23 mouse cellular contexts compared by ENCODE assay signal in genomic region chr13:46397235-46397634, GRCm38 (mm10). TPM values are rescaled to one million over a fixed set of nuclear protein-coding genes. Genes with fewer than 3 reads are reported as not detected.
A peak's percentile ranks its signal among the peaks of the same experiment; 100 is the strongest.
DNase-seq lines count a peak whose midpoint lies in the region; ATAC-seq lines count a peak whose summit lies in the region.
"Had no signal": no experiment of that assay in that cellular context is flagged by ENCODE, and none has a peak within 500 bp of the region (broad histone marks: within the 10 kb centered on the region; RNA-seq: fewer than 3 reads in every experiment).

No protein-coding gene starts in this region.

- DNase-seq in 416B (ENCODE audit: low read depth): peak; percentile 71
- DNase-seq in naive thymus-derived CD4-positive, alpha-beta T cell, adult 2 months (ENCODE audit: low read depth): peak; percentile 9
- no peak for DNase-seq in frontal cortex, postnatal 14 days (ENCODE audit: low spot score in 2 of 2)
- DNase-seq in lung, postnatal 36 days: no peak
- DNase-seq in heart, adult 9 months (ENCODE audit: low spot score in 2 of 2): no peak
- DNase-seq: adrenal gland, adult 8-10 months; adrenal gland, postnatal 14 days; adrenal gland, postnatal 36 days; cerebellum, adult 11-12 months; cerebellum, adult 2 months; cerebellum, adult 9-10 months; cerebellum, postnatal 10 days; cerebellum, postnatal 25 days; embryo, embryonic 11 days; forebrain, postnatal 0 days had no signal

- peak; percentile 99 for ATAC-seq in granulocyte monocyte progenitor cell, adult 5-6 weeks (replicated peaks; ENCODE audit: poor library complexity, severe bottlenecking)
- peak; percentile 57 for ATAC-seq in megakaryocyte, adult 5-6 weeks (ENCODE audit: poor library complexity, severe bottlenecking)
- ATAC-seq: activated CD4-positive, CD25-positive, alpha-beta regulatory T cell, adult 4 months; CD4-positive, CD25-positive, alpha-beta regulatory T cell, adult 4 months; forebrain, embryonic 13.5 days; forebrain, embryonic 15.5 days; forebrain, postnatal 0 days; Patski had no signal

RNA-seq across cellular contexts. Expression of gene Rbm24, which starts 21.0 kb away (rescaled TPM):
- total RNA-seq in granulocyte monocyte progenitor cell, adult 5-6 weeks (2014; fragmentation: Nextera tagmentation): not detected in 2 replicates
- not detected in 2 replicates for total RNA-seq in granulocyte monocyte progenitor cell, adult 5-6 weeks (2017)
- total RNA-seq in megakaryocyte, adult 5-6 weeks (2015): not detected in 2 replicates
- not detected in 2 replicates for total RNA-seq in megakaryocyte, adult 5-6 weeks (2017)
- total RNA-seq: CH12.LX had no signal

Comparison
In these comparisons a context has a peak if more than half of its experiments do, and no peak if none do; other contexts are left out.
1. DNase-seq: peak in 416B (single experiment) and naive thymus-derived CD4-positive, alpha-beta T cell, adult 2 months (single experiment); none in frontal cortex, postnatal 14 days (0 of 2), lung, postnatal 36 days (single experiment) and heart, adult 9 months (0 of 2).